Mouse (Mus musculus) mouse embryonic stem cell (cell line): ENCODE data around the gene Rps6kb2.

Experiments
- in situ Hi-C, 2 experiments: fragments of 300-500 bp; cut with MboI; formaldehyde crosslinking; loops; 1 replicate in 1 of 2; 3 replicates in 1 of 2; pipeline ENCODE4 v1.14.3; 2019 to 2020; ENCODE audit warnings: low sequenced_read_pairs in 2 of 2, low pct_unique_long_range_greater_than_20kb in 1 of 2, mixed read lengths in 1 of 2; ENCODE audit not compliant: unreplicated experiment in 1 of 2

Rps6kb2 gene

GRCm38 (mm10) chr19:4162646-4163542, at the start of gene Rps6kb2:
Rps6kb2 (minus strand) TSS chr19:4163354.
- in situ Hi-C loops = no loop called here

- in situ Hi-C loops = no loop called here
These were observed 48.9 kb upstream of the Rps6kb2 start for GRCm38 (mm10) chr19:4211891-4212588.

DNA sequence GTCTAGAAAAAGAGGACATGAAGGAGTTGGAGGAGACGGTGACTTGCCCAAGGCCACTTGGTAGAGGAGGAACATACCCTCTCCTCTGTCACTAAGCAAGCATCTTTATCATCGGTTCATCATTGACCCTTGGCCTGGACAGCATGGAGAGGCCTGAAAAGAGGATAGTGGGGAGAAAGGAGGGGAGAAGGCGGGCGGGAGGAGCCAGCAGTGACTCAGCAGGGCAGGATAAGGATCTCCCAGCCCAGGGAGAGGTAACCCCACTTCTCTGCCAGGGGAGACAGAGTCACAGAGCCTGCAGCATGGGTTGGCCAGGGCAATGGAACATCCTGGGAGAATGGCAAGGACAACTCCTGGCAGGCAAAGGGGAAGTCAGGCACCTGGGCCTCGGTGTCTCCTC, 45.4 kb upstream of the Rps6kb2 start:
- in situ Hi-C loops = loop anchor here in 1 of 2 experiments (5.0 kb wide), 1 partner anchor 34 kb away; no protein-coding TSS in a partner anchor

DNA sequence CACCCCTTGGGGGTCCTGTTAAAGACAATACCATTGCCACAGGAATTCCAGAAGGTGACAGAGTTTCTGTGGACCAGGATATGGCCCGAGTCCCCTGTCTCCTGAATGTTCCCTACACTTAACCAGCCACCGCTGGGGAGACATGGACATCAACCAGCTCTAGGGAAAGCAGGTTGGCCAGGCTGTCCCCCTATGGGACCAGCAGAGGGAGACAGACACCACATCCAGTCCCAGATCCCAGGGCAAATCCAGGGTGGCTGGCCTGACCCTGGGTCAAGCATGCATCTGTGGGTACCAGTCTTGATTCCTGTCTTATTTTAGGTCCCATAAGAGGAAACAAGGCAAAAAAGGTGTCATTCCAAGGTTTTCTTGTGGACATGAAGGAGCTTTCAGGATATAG, 43.8 kb upstream of the Rps6kb2 start:
- in situ Hi-C loops = loop anchor here in 1 of 2 experiments (5.0 kb wide), 1 partner anchor 35 kb away; no protein-coding TSS in a partner anchor

- in situ Hi-C loops = loop anchor here in 1 of 2 experiments (5.0 kb wide), 1 partner anchor 37 kb away; no protein-coding TSS in a partner anchor
These were observed 41.7 kb upstream of the Rps6kb2 start for GRCm38 (mm10) chr19:4204889-4205288.

DNA sequence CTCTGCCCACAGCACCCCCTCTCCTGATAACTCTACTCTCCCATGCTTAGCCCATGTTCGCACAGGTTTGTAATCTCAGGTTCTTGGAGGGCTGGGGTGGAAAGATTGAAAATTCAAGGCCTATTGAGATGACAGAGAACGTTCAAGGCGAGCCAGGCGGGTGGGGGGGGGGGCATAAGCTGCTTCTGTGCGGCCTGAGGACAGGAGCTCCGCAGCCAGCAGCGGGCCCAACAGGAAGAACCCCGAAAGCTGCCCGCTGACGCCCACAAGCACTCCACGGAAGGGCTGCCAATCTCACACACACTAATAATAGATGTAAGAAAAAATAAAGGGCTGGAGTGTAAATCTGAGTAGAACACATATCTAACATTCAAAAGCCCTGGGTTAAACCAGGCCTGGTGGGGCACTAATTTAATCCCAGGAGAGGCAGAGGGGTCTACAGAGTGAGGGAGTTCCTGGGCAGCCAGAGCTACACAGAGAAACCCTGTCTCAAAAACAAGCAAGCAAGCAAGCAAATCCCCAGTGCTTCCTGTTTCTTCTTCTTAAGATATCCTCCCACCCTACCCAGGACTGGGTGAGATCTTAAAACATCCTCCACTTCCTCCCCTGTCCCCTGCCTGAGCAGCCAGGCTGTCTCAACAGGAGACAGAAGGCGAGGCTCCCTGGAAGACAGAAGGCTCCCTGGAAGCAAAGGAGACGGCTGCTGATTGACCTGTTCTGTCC, 40.6 kb upstream of the Rps6kb2 start:
- in situ Hi-C loops = no loop called here

GRCm38 (mm10) chr19:4203148-4203547, 40.0 kb upstream of the Rps6kb2 start:
- in situ Hi-C loops = no loop called here

- in situ Hi-C loops = no loop called here
These were observed 39.0 kb upstream of the Rps6kb2 start for GRCm38 (mm10) chr19:4202149-4202548.

DNA sequence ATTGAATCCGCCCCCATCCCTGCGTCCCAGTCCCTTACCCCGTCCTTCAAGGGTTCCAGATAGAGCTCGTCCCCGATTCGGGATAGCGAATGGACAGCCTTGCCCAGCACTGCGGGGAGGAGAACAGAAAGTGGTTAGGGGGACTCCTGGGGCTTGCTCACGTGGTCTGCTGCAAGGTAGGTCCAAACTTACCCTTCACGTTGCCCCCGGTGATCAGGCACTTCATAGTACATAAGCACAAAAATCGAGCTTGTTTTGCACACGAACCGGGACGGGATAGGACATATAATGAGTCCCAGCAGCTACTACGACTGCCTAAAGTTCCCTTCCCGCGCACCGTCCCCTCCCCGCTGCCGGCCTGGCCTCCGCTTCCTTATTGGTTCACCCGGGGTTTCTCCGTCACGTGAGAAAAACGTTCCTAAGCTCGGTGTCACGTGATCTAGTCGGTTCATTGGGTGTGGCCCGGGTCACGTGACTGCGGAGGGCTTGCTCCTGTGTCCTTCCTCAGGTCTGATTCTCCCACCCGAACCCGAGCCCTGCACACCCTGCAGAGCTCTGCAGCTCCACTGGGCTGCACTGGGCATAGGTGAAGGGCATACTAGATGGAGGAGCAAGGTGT, 38.2 kb upstream of the Rps6kb2 start, which contains the start of gene Rad9a:
Gene Rad9a (minus strand): TSS at position 372 of the 619 bp plus-strand sequence.
- in situ Hi-C loops = no loop called here

GRCm38 (mm10) chr19:4197180-4197579, 34.0 kb upstream of the Rps6kb2 start:
- in situ Hi-C loops = no loop called here

DNA sequence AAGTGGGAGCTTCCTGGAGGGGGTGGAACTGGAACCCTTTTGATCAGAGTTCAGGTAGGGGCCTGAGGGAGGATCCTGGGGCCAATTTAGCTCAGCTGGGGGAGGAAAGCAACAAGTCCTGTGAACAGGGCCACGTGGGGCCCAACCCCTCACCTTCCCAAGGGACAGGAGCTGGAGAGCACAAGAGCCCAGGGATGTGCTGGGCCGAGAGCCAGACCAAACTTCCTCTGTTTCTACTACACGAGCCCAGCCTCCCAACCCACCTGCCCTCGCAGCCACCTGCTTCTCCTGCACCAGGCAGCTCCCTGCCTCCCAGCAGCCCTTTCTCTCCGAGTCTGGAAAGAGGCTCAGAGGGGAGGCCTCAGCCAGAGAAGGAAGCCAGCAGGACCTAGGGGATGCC, 33.4 kb upstream of the Rps6kb2 start:
- in situ Hi-C loops = no loop called here

- in situ Hi-C loops = no loop called here
These were observed 32.9 kb upstream of the Rps6kb2 start for GRCm38 (mm10) chr19:4196048-4196447.

GRCm38 (mm10) chr19:4194776-4195650, 31.9 kb upstream of the Rps6kb2 start:
- in situ Hi-C loops = no loop called here

DNA sequence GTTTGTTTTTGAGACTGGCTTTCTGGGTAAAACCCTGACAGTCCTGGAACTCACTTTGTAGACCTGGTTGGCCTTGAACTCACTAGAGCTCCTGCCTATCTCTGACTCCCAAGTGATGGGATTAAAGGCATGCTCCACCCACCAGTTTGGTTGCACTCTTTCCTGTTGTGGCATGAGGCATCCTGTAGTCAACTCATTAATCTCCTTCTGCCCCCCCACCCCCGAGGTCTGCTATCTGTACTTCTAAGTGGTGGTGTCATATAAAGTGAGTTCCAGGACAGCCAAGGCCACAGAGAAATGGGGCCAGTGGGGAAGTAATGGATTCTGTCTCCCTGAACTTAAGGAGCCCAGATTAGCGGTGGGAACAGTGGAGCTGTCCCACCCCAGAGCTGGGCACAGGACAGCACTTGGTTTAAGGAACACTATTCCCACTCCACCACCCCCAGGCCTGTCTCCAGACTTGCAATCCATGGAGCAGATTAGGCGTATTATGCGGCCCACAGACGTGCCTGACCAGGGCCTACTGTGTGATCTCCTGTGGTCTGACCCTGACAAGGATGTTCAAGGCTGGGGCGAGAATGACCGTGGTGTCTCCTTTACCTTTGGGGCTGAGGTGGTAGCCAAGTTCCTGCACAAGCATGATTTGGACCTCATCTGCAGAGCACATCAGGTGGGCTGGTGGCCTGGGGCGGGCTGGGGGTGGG, 31.0 kb upstream of the Rps6kb2 start:
- in situ Hi-C loops = no loop called here

- in situ Hi-C loops = no loop called here
These were observed 30.0 kb upstream of the Rps6kb2 start for GRCm38 (mm10) chr19:4193129-4193528.

GRCm38 (mm10) chr19:4192251-4192985, 29.3 kb upstream of the Rps6kb2 start:
- in situ Hi-C loops = no loop called here
